Mouse (Mus musculus) CH12.LX (cell line): ENCODE results near the gene Dhrs7b. TPM values are rescaled to one million over a fixed set of nuclear protein-coding genes. Genes with fewer than 3 reads are reported as not detected.

Experiments used
- DNase-seq: peaks from one replicate; pipeline ENCODE4 v3.0.0-alpha.2; 2013; ENCODE audit errors: extremely low read depth
- H3K27ac ChIP-seq: 2 replicates; pipeline ENCODE4 v1.5.1; 2012; ENCODE audit warnings: low read depth, mild to moderate bottlenecking, control low read depth, moderate library complexity; ENCODE audit not compliant: insufficient read depth
- H3K27me3 ChIP-seq: replicated peaks from 2 replicates; pipeline ENCODE3; 2012; ENCODE audit warnings: inconsistent platforms
- H3K36me3 ChIP-seq, 2 experiments: replicated peaks in 1 of 2; 2 replicates each; pipeline versions ENCODE3 to v1.6.1; 2012; ENCODE audit warnings: inconsistent platforms in 1 of 2, low read length in 1 of 2, mild to moderate bottlenecking in 1 of 2, mixed read lengths in 1 of 2, moderate library complexity in 1 of 2; ENCODE audit not compliant: control insufficient read depth in 1 of 2, insufficient read depth in 1 of 2
- H3K4me1 ChIP-seq, 2 experiments: 2 replicates each; pipeline ENCODE4 v1.6.1; 2012; ENCODE audit warnings: inconsistent platforms in 1 of 2, moderate library complexity in 1 of 2; ENCODE audit not compliant: insufficient read depth in 2 of 2, control insufficient read depth in 1 of 2
- H3K4me2 ChIP-seq: 2 replicates; pipeline ENCODE4 v1.6.1; 2012; ENCODE audit warnings: low read depth, mild to moderate bottlenecking, control low read depth; ENCODE audit not compliant: poor library complexity, insufficient read depth, severe bottlenecking
- H3K4me3 ChIP-seq, 3 experiments: fragments of 150-350 bp in 1 of 3; sonication (generic) in 1 of 3; replicated peaks in 1 of 3; 2 replicates each; pipeline versions ENCODE3 to v1.5.1; 2011 to 2012; ENCODE audit warnings: low read depth in 2 of 3, low read length in 2 of 3, mild to moderate bottlenecking in 2 of 3, moderate library complexity in 2 of 3, control low read depth in 1 of 3, improper control_type of control experiment in 1 of 3, inconsistent platforms in 1 of 3, mixed read lengths in 1 of 3; ENCODE audit not compliant: poor library complexity in 1 of 3
- H3K79me2 ChIP-seq: replicated peaks from 2 replicates; pipeline ENCODE4 v1.6.1; 2012; ENCODE audit warnings: mild to moderate bottlenecking, moderate library complexity; ENCODE audit not compliant: control insufficient read depth, poor library complexity, insufficient read depth, severe bottlenecking; ENCODE audit errors: extremely low read depth
- H3K9ac ChIP-seq: 2 replicates; pipeline ENCODE4 v1.6.1; 2012; ENCODE audit warnings: low read depth, mild to moderate bottlenecking, control low read depth, moderate library complexity; ENCODE audit not compliant: insufficient read depth
- H3K9me3 ChIP-seq: replicated peaks from 2 replicates; pipeline ENCODE3; 2012; ENCODE audit warnings: low read length, inconsistent platforms, mixed read lengths
- BHLHE40 ChIP-seq: IDR thresholded peaks from 2 replicates; pipeline ENCODE4 v1.6.1; 2011; ENCODE audit warnings: mild to moderate bottlenecking, low read depth, low read length, improper control_type of control experiment
- CHD1 ChIP-seq: IDR thresholded peaks from 2 replicates; pipeline ENCODE4 v1.6.1; 2012; ENCODE audit warnings: low read depth, low read length, improper control_type of control experiment, inconsistent platforms
- CHD2 ChIP-seq: IDR thresholded peaks from 2 replicates; pipeline ENCODE4 v1.6.1; 2011; ENCODE audit warnings: low read length, improper control_type of control experiment
- E2F4 ChIP-seq: IDR thresholded peaks from 2 replicates; pipeline ENCODE4 v1.6.1; 2011; ENCODE audit warnings: low read depth, low read length, improper control_type of control experiment; ENCODE audit not compliant: insufficient replicate concordance
- ETS1 ChIP-seq: conservative IDR thresholded peaks from 2 replicates; pipeline ENCODE4 v1.6.1; 2012; ENCODE audit warnings: low read depth, mild to moderate bottlenecking, inconsistent platforms, low read length, improper control_type of control experiment, moderate library complexity
- GABPA ChIP-seq: IDR thresholded peaks from 2 replicates; pipeline ENCODE4 v1.6.1; 2012; ENCODE audit warnings: low read depth, low read length, improper control_type of control experiment, inconsistent platforms; ENCODE audit not compliant: insufficient replicate concordance
- JUND ChIP-seq: conservative IDR thresholded peaks from 2 replicates; pipeline ENCODE4 v1.6.1; 2011; ENCODE audit warnings: low read depth, low read length, improper control_type of control experiment
- KAT2A ChIP-seq: IDR thresholded peaks from 2 replicates; pipeline ENCODE4 v1.6.1; 2012; ENCODE audit warnings: low read length, improper control_type of control experiment, inconsistent platforms; ENCODE audit not compliant: insufficient replicate concordance
- MAFK ChIP-seq: IDR thresholded peaks from 2 replicates; pipeline ENCODE4 v1.6.1; 2011; ENCODE audit warnings: low read length, improper control_type of control experiment; ENCODE audit not compliant: insufficient replicate concordance
- MXI1 ChIP-seq: IDR thresholded peaks from 2 replicates; pipeline ENCODE4 v1.6.1; 2011; ENCODE audit warnings: mild to moderate bottlenecking, low read depth, low read length, improper control_type of control experiment
- MYC ChIP-seq: IDR thresholded peaks from 2 replicates; pipeline ENCODE4 v1.6.1; 2011; ENCODE audit warnings: low read depth, mild to moderate bottlenecking, improper control_type of control experiment, low read length
- NELFE ChIP-seq: IDR thresholded peaks from 2 replicates; pipeline ENCODE4 v1.6.1; 2011; ENCODE audit warnings: low read depth, low read length, improper control_type of control experiment
- RAD21 ChIP-seq: IDR thresholded peaks from 2 replicates; pipeline ENCODE4 v1.6.1; 2011; ENCODE audit warnings: low read depth, mild to moderate bottlenecking, low read length, improper control_type of control experiment, moderate library complexity
- SMC3 ChIP-seq: IDR thresholded peaks from 2 replicates; pipeline ENCODE4 v1.6.1; 2011; ENCODE audit warnings: low read depth, low read length, improper control_type of control experiment
- TBP ChIP-seq: conservative IDR thresholded peaks from 2 replicates; pipeline ENCODE4 v1.6.1; 2011; ENCODE audit warnings: low read depth, low read length, improper control_type of control experiment
- TCF12 ChIP-seq: IDR thresholded peaks from 2 replicates; pipeline ENCODE4 v1.6.1; 2014; ENCODE audit warnings: low read depth, mild to moderate bottlenecking, inconsistent platforms, low read length, improper control_type of control experiment
- UBTF ChIP-seq: IDR thresholded peaks from 2 replicates; pipeline ENCODE4 v1.6.1; 2012; ENCODE audit warnings: low read depth, mild to moderate bottlenecking, inconsistent platforms, low read length, improper control_type of control experiment, moderate library complexity
- USF2 ChIP-seq: conservative IDR thresholded peaks from 2 replicates; pipeline ENCODE4 v1.6.1; 2011; ENCODE audit warnings: low read depth, low read length, improper control_type of control experiment
- dilution Hi-C: fragments of 300-500 bp; cut with MboI; formaldehyde crosslinking; loops from 2 replicates; pipeline ENCODE4 v1.14.3; 2020; ENCODE audit warnings: low sequenced_read_pairs; ENCODE audit not compliant: extremely low pct_unique_long_range_greater_than_20kb, extremely low pct_ligation_motif_present
- in situ Hi-C: fragments of 300-500 bp; cut with MboI; formaldehyde crosslinking; loops from 3 replicates; pipeline ENCODE4 v1.14.3; 2019; ENCODE audit warnings: low sequenced_read_pairs, low pct_ligation_motif_present, low pct_unique_long_range_greater_than_20kb, mixed read lengths
- polyA plus RNA-seq: library from polyadenylated mRNA; unstranded; fragments of >175 nt; gene quantifications from 2 replicates; pipeline ENCODE4 v1.2.1, GENCODE M21; 2012; ENCODE audit warnings: low read depth; ENCODE audit not compliant: insufficient read length
- total RNA-seq, 2 experiments: library from RNA; depleted of rRNA; stranded (reverse); fragments of 300-350 nt in 1 of 2; fragments of >200 nt in 1 of 2; gene quantifications; 2 replicates each; pipeline ENCODE4 v1.2.3; 2012 to 2014

Gene Dhrs7b
- total and polyA plus RNA-seq, 3 experiments = 43.3 to 63.5 (median 59.2) TPM

DNA sequence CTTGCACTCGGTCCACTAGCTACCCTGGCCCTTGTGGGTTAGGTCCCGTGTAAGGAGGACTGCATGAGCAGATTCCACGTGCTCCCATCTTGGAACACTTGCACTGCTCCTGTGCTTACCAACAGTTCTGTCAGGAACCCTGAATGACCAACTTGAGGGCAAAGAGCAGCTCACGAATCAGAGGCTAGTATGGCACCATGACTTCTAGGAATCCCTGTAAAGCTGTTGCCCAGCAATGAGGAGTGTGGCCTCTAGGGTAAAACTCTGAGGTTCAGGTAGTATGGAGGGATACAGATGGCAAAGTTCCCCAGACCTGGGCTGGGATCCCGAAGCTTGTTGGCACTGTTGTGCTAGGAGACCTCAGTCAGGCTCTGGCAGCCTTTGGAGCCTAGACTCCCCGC is 73.2 kb downstream of the Dhrs7b start:
- dilution Hi-C loops = no loop called here

DNA sequence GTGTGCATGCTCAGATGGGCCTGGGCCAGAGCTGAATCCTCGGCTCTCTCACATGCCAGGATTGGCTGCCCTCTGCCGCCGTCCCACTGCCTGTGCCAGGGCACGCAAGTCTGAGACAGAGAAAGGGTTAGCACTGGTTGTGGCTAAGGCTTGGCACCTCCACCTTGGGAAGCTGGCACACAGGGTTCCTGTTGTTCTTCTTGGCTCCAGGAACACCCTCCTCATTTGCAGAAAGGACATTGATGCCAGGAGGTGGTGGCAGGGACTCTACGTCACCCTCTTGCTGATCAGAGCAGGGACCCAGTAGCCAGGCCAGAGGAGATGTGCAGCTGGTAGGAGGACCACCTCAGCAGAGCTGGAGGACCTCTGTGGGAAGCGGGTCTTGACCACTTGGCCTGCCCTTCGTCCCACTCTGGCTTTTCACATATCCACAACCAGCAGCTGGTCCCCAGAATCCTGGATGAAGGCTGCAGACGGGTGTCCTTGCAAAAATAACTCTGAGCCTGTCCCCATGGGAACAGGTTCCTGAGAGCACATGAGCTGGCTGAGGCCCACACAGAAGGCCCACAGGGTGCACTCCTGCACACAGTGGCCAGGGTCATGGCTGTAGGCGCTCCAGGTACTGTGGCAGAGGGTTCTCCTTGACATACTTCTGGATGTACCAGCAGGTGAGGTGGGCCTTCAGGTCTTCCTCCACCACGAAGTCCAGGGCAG is 75.1 kb downstream of the Dhrs7b start:
- dilution Hi-C loops (no loop called here), in situ Hi-C loops (loop anchor here (10.0 kb wide), 1 partner anchor 139 kb away; no protein-coding TSS in a partner anchor)
- Histone ChIP-seq H3K9ac (no peak overlapping the region), H3K4me1 (no peaks in the 10 kb centered on the region), H3K4me2 (no peak overlapping the region), H3K9me3 (no peaks in the 10 kb centered on the region), H3K27ac (no peak overlapping the region), H3K4me3 (no peak overlapping the region), H3K36me3 (peaks cover 13 to 37% of the 10 kb centered on the region in 2 experiments), H3K79me2 (no peaks in the 10 kb centered on the region), H3K27me3 (no peaks in the 10 kb centered on the region)
- DNase-seq = no peak
- TF ChIP-seq UBTF (no peak), JUND (no peak)
- TF ChIP-seq, all 38 proteins: peak for 0

More for the DNA sequence above, 73.2 kb downstream of the Dhrs7b start:
- H3K9ac ChIP-seq = no peak overlapping the region
- TF ChIP-seq SMC3 = no peak
- no peak for TF ChIP-seq E2F4
- no peak for TF ChIP-seq MYC
- no peak for TF ChIP-seq TCF12
- TF ChIP-seq TBP = no peak
- TF ChIP-seq UBTF = no peak
- TF ChIP-seq CHD2 = no peak
- no peak for TF ChIP-seq MXI1
- no peak for TF ChIP-seq MAFK
- no peak for TF ChIP-seq USF2
- TF ChIP-seq ETS1 = no peak
- TF ChIP-seq CHD1 = no peak
- no peak for TF ChIP-seq RAD21
- TF ChIP-seq GABPA = no peak
- TF ChIP-seq NELFE = no peak
- no peak for TF ChIP-seq BHLHE40
- no peak for TF ChIP-seq KAT2A
- H3K36me3 ChIP-seq = peaks cover 13 to 35% of the 10 kb centered on the region in 2 experiments
- 0 out of 4 replicates have a peak, but pooled peaks cover 0 to under 1% of the 10 kb centered on the region in 2 experiments for H3K4me1 ChIP-seq
- DNase-seq = no peak
- no peaks in the 10 kb centered on the region for H3K79me2 ChIP-seq
- H3K4me2 ChIP-seq = no peak overlapping the region
- in situ Hi-C loops = loop anchor here (10.0 kb wide), 1 partner anchor 141 kb away; no protein-coding TSS in a partner anchor
- no peak overlapping the region for H3K4me3 ChIP-seq
- H3K27me3 ChIP-seq = no peaks in the 10 kb centered on the region
- H3K27ac ChIP-seq = no peak overlapping the region
- H3K9me3 ChIP-seq = no peaks in the 10 kb centered on the region
